Mouse (Mus musculus) stomach, postnatal 0 days (tissue): ENCODE results near the gene 4833439L19Rik. TPM values are rescaled to one million over a fixed set of nuclear protein-coding genes. Genes with fewer than 3 reads are reported as not detected.

Experiments used
- ATAC-seq: fragments of 200-750 bp; cut with Nextera tagmentation; 2 replicates; pipeline ENCODE4 v1.8.0; 2017; ENCODE audit not compliant: low FRiP score, low TSS enrichment
- DNase-seq: peaks from one replicate; pipeline ENCODE4 v3.0.0-alpha.2; 2016; ENCODE audit warnings: low spot score
- H3K27ac ChIP-seq: fragments of 300-500 bp; sonication (generic); replicated peaks from 2 replicates; pipeline ENCODE4 v1.5.1; 2014; ENCODE audit warnings: mild to moderate bottlenecking, control low read depth
- H3K27me3 ChIP-seq: fragments of 300-500 bp; sonication (generic); 2 replicates; pipeline ENCODE4 v1.6.1; 2014; ENCODE audit warnings: low read length; ENCODE audit not compliant: control insufficient read depth, insufficient read depth
- H3K36me3 ChIP-seq: fragments of 300-500 bp; sonication (generic); 2 replicates; pipeline ENCODE4 v1.6.1; 2014; ENCODE audit warnings: low read length, mixed read lengths; ENCODE audit not compliant: control insufficient read depth, insufficient read depth
- H3K4me1 ChIP-seq: fragments of 300-500 bp; sonication (generic); replicated peaks from 2 replicates; pipeline ENCODE4 v1.6.1; 2014; ENCODE audit warnings: antibody characterized with exemption; ENCODE audit not compliant: control insufficient read depth, insufficient read depth
- H3K4me2 ChIP-seq: fragments of 300-500 bp; sonication (generic); replicated peaks from 2 replicates; pipeline ENCODE4 v1.6.1; 2014; ENCODE audit warnings: low read depth, mild to moderate bottlenecking, control low read depth, moderate library complexity
- H3K4me3 ChIP-seq: fragments of 300-500 bp; sonication (generic); 2 replicates; pipeline ENCODE4 v1.5.1; 2014; ENCODE audit warnings: low read depth, low read length, control low read depth
- H3K9ac ChIP-seq: fragments of 300-500 bp; sonication (generic); 2 replicates; pipeline ENCODE4 v1.6.1; 2014; ENCODE audit warnings: mild to moderate bottlenecking, low read length, control low read depth, mixed read lengths
- H3K9me3 ChIP-seq: fragments of 300-500 bp; sonication (generic); 2 replicates; pipeline ENCODE4 v1.6.1; 2016; ENCODE audit warnings: low read length; ENCODE audit not compliant: control insufficient read depth
- CTCF ChIP-seq: IDR thresholded peaks from 2 replicates; pipeline ENCODE4 v1.5.1; 2016; ENCODE audit warnings: antibody characterized with exemption, low read depth, mild to moderate bottlenecking, moderate library complexity
- EP300 ChIP-seq: optimal IDR thresholded peaks from 2 replicates; pipeline ENCODE3; 2016; ENCODE audit warnings: antibody characterized with exemption
- WGBS: fragments of 180-500 bp; shearing (Covaris S2); extraction: QIAGEN DNeasy Blood & Tissue Kit; methylation state at CpG from one replicate; pipeline ENCODE4 v1.1.7; 2014; 5-methylcytosine and 5-hydroxymethylcytosine counted together
- microRNA-seq: library from miRNA; unstranded; fragments of <30 nt; microRNA quantifications from one replicate; pipeline ENCODE4, GENCODE M21; 2016
- polyA plus RNA-seq: library from polyadenylated mRNA; unstranded; fragments of >200 nt; fragmentation: Nextera tagmentation; extraction: Ambion mirVana; gene quantifications from 2 replicates; pipeline ENCODE4 v1.2.1, GENCODE M21; 2015

The 4833439L19Rik gene
- polyA plus RNA-seq, 1 experiment from 2014 or later: 87.0 TPM

DNA sequence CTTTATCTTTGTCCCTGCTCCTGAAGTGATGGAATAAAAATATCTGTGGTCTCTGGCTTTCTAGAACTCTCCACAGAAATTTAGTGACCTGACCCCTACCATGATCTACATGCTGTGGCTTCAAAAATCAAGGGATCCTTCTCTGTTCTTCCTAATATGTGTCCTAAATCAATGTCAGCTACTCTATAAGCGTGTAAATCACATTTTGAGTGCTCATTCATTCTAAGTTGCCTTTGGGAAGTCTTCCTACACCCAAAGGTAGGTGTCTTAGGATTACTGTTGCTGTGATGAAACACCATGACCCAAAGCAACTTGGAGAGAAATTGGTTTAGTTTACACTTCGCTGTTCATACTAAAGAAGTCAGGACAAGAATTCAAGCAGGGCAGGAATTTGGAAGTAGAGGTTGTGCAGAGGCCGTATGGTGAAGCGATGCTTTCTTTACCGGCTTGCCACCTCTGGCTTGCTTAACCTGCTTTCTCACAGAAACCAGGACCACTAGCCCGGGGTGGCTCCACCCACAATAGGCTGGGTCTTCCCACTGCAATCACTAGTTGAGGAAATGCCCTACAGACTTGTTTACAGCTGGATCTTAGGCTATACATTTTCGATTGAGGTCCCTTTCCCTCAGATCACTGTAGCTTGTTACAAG lies 60.5 kb downstream of the 4833439L19Rik start:
- Histone ChIP-seq H3K9me3 (no peaks in the 10 kb centered on the region), H3K4me3 (peak overlapping the region; percentile 73), H3K4me1 (no peaks in the 10 kb centered on the region), H3K36me3 (no peaks in the 10 kb centered on the region), H3K27me3 (no peaks in the 10 kb centered on the region), H3K4me2 (peak overlapping the region; percentile 92), H3K27ac (peak overlapping the region; percentile 73; the same call in 1 of the 2 replicates), H3K9ac (peak overlapping the region; percentile 77)
- 26% methylated on average over 7 of the region's 7 CpGs for WGBS
- no peak for ATAC-seq
- no peak for TF ChIP-seq EP300
- TF ChIP-seq CTCF: no peak
- DNase-seq: no peak

DNA sequence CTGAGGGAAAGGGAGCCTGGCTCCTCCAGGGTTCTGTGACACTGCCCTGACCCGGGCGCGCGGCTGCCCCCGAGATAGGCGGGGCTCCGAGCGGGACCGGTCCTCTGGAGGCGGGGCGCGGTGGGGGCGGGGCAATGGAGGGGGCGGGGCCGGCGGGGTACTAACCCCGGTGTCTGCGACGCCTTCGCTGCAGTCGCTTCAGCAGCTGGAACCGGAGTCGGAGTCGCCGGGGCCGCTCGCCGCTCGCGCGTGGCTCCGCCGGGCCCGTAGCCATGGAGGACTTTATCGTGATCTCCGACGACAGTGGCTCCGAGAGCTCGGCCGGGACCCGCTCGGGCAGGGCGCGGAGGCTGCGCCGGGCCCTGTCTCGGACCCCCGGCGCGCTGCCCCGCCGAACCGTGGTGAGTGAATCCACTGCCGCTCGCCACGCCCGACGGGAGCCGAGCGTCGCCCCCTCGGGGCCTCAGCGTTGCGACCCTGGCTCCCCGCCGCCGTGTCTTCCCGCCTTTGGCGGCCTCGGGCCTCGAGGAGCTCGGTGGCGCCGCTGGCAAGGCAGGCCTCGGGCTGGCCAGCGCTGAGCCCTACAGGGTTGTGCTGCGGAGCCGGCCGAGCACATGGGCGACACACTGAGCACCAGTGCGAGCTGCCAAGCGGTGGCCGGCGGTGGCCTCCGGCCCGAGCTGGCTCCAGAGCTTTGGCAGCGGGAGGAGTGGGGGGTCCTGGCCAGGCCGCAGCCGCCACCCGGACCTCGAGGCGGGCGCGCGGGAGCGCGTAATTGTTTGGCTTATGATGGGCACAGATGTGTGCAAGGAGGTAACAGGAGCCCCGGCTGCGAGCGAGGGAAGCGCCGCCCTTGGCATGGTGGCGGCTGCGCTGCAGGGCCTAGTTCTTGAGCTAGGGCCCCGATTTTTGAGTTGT lies 61.4 kb downstream of the 4833439L19Rik start, which contains the start of gene Simc1:
TSS of gene Simc1 (plus strand) at position 176 of the 918 bp plus-strand sequence.
- Histone ChIP-seq H3K27me3 (no peaks in the 10 kb centered on the region), H3K27ac (peak within 1 kb of the TSS; percentile 73), H3K4me3 (peak within 1 kb of the TSS; percentile 73), H3K4me1 (no peaks in the 10 kb centered on the region), H3K36me3 (no peaks in the 10 kb centered on the region), H3K9me3 (no peaks in the 10 kb centered on the region), H3K9ac (peak within 1 kb of the TSS; percentile 77), H3K4me2 (peak within 1 kb of the TSS; percentile 92)
- peak; percentile 92 for ATAC-seq
- peak; percentile 86 for DNase-seq
- TF ChIP-seq EP300 (no peak), CTCF (no peak)
- WGBS: under 1% methylated on average over 100 of the region's 105 CpGs

DNA sequence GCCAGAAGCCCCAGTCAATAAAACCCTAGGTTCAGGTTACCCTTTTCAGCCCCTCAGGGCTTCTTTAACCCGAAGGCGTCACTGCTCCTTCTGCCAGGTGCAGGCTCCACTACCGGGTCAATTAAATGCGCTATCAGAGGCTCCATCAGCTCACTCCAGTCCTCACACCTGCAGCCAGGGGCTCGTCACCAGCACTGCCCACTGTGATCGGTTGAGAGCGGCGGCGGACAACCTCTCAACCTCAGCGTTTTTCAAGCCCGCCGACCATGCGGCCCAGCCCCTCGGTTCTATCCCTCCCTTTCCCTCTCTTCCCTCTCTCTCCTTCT lies 62.0 kb downstream of the 4833439L19Rik start:
- no peak overlapping the region for H3K27ac ChIP-seq
- no peaks in the 10 kb centered on the region for H3K27me3 ChIP-seq
- no peak; the same call in 1 of the 2 replicates for ATAC-seq
- DNase-seq: no peak
- H3K9me3 ChIP-seq: no peaks in the 10 kb centered on the region
- peak overlapping the region; percentile 92 for H3K4me2 ChIP-seq
- no peak for TF ChIP-seq CTCF
- TF ChIP-seq EP300: no peak
- H3K4me1 ChIP-seq: no peaks in the 10 kb centered on the region
- WGBS: 2% methylated on average over 14 of the region's 14 CpGs
- peak overlapping the region; percentile 73 for H3K4me3 ChIP-seq
- 0 out of 2 replicates have a peak overlapping the region, but pooled peaks have one; percentile 77 for H3K9ac ChIP-seq
- H3K36me3 ChIP-seq: no peaks in the 10 kb centered on the region

DNA sequence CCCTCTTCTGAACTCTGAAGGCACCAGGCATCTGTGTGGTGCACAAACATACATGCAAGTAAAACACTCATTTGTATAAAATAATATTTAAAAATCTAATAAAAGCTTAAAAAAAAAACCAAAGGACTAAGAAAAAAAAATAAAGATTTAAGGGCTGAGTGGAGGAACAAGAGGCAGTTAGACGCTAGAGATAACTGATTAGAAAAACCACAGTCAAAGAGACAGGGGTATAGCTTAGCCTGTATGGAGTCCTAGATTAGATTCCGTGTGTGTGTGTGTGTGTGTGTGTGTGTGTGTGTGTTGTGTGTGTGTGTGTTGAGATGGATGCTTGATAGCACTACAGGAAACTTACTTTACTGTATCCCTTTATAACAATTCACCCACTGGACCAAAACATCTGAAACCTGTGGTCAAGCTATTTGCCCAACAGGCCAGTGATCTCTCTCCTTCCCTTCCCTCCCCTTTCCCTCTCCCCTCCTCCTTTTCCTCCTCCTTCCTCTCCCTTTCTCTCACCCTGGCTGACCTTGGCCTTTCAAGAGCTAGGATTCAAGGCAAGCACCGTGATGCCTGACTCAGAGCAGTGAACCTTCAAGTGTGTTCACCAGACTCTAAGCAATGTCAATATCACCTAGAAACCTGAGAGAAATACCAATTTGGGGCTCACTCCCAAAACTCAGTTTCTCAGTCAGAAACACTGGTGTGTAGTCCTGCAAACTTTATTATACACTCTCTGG lies 63.1 kb downstream of the 4833439L19Rik start:
- Histone ChIP-seq H3K27me3 (no peaks in the 10 kb centered on the region), H3K36me3 (no peaks in the 10 kb centered on the region), H3K4me3 (no peak overlapping the region), H3K4me2 (no peak overlapping the region), H3K9ac (no peak overlapping the region), H3K4me1 (no peaks in the 10 kb centered on the region), H3K9me3 (no peaks in the 10 kb centered on the region), H3K27ac (no peak overlapping the region)
- 62% methylated on average over 3 of the region's 3 CpGs for WGBS
- ATAC-seq (no peak), DNase-seq (no peak)
- TF ChIP-seq CTCF: no peak

DNA sequence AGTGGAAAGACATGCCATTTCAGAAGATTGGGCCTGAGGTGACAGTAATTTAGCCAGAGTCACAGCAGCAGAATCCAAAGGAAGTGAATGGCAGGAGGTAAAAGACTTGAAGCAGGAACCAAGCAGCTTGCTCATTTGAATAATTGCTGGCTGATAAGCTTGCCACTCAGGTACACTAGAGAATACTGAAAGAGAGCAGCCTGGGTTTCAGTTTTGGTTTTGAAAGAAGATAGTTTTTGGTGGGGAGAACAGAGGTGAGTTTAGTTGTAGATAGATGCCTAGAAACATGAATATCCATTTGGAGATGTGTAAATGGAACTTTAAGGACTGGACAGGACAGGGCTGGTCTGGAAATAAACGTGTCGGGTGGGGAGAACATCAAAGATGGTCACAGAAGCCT lies 63.9 kb downstream of the 4833439L19Rik start:
- no peaks in the 10 kb centered on the region for H3K4me1 ChIP-seq
- TF ChIP-seq EP300 (no peak), CTCF (no peak)
- H3K9me3 ChIP-seq: no peaks in the 10 kb centered on the region
- H3K4me2 ChIP-seq: no peak overlapping the region
- H3K36me3 ChIP-seq: no peaks in the 10 kb centered on the region
- DNase-seq (no peak), ATAC-seq (no peak)
- H3K27ac ChIP-seq: no peak overlapping the region
- H3K9ac ChIP-seq: no peak overlapping the region
- no peak overlapping the region for H3K4me3 ChIP-seq
- H3K27me3 ChIP-seq: no peaks in the 10 kb centered on the region
- 71% methylated on average over 2 of the region's 2 CpGs for WGBS

Small RNA genes within 50 kb of the gene (microRNA-seq; reads per million reads assigned to microRNA genes)
- gene Gm24195: not detected

Other genes with a start within 250 kb of the 4833439L19Rik start
- gene Cplx2, start 194.1 kb downstream of the 4833439L19Rik start, polyA plus RNA-seq: 1.8 and 1.9 TPM in 2 replicates
- 50.0 and 52.4 TPM in 2 replicates for gene Thoc3, start 96.6 kb downstream of the 4833439L19Rik start, polyA plus RNA-seq
- 2.6 and 2.8 TPM in 2 replicates for gene Simc1, start 61.7 kb downstream of the 4833439L19Rik start, polyA plus RNA-seq
- gene Arl10, start 9.6 kb upstream of the 4833439L19Rik start, polyA plus RNA-seq: 13.3 and 14.4 TPM in 2 replicates
- 51.2 and 53.5 TPM in 2 replicates for gene Nop16, start 24.7 kb upstream of the 4833439L19Rik start, polyA plus RNA-seq
- gene Higd2a, start 24.8 kb upstream of the 4833439L19Rik start, polyA plus RNA-seq: 282 and 289 TPM in 2 replicates
- 156 and 160 TPM in 2 replicates for gene Cltb, start 45.9 kb upstream of the 4833439L19Rik start, polyA plus RNA-seq
- 46.4 and 50.6 TPM in 2 replicates for gene Faf2, start 56.3 kb upstream of the 4833439L19Rik start, polyA plus RNA-seq
- 44.6 and 49.6 TPM in 2 replicates for gene Rnf44, start 128.5 kb upstream of the 4833439L19Rik start, polyA plus RNA-seq
- gene Cdhr2, start 136.0 kb upstream of the 4833439L19Rik start, polyA plus RNA-seq: 1.8 and 3.1 TPM in 2 replicates
- gene Gprin1, start 184.4 kb upstream of the 4833439L19Rik start, polyA plus RNA-seq: 0.27 and 0.31 TPM in 2 replicates
- gene Sncb, start 201.2 kb upstream of the 4833439L19Rik start, polyA plus RNA-seq: 0.29 and 0.61 TPM in 2 replicates
- gene Eif4e1b, start 218.6 kb upstream of the 4833439L19Rik start, polyA plus RNA-seq: not detected in 2 replicates
- 15.4 and 16.8 TPM in 2 replicates for gene Tspan17, start 223.9 kb upstream of the 4833439L19Rik start, polyA plus RNA-seq